Comparison of ENCODE assay signal across 10 mouse cellular contexts in the genomic region with DNA sequence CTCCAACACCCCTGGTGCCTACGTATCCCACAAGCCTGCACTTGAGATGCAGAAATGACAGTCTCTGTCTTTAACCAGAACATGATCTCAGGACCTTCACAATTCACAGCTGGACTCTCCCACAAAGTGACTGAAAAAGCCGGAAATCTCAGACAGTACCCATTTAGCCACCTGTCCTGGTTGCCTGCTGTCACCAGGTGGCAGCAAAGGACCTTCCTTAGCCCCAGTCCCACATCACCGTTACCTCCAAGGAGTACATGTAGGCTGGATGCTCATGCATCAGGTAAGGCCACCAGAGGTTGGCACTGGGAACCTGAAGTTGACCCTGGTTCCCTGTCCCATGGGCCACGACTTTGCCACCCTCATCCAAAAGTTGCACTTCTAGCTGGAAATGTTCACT. TPM values are rescaled to one million over a fixed set of nuclear protein-coding genes. Genes with fewer than 3 reads are reported as not detected.
DNase-seq lines count a peak whose midpoint lies in the region; ATAC-seq and TF ChIP-seq lines count a peak whose summit lies in the region.
"Had no signal": no experiment of that assay in that cellular context is flagged by ENCODE, and none has a peak within 500 bp of the region (broad histone marks: within the 10 kb centered on the region; RNA-seq: fewer than 3 reads in every experiment).

No protein-coding gene starts in this region.

- no peak overlapping the region for H3K27ac ChIP-seq in heart, embryonic 12.5 days (ENCODE audit: poor library complexity, severe bottlenecking)
- H3K27ac ChIP-seq in embryonic fibroblast, embryonic 13.5 days (ENCODE audit: insufficient read depth, low read length) = no peak overlapping the region
- no peak overlapping the region for H3K27ac ChIP-seq in layer of hippocampus, adult 2 months
- H3K27ac ChIP-seq in stomach, postnatal 0 days (replicated peaks) = no peak overlapping the region
- H3K27ac ChIP-seq: embryonic facial prominence, embryonic 13.5 days; midbrain, embryonic 12.5 days had no signal

- DNase-seq in heart, adult 8-10 months (ENCODE audit: low spot score) = peak; percentile 31
- peak; percentile 87 for DNase-seq in CD4-positive, CD25-positive, alpha-beta regulatory T cell, adult 2 months (ENCODE audit: low read depth, low spot score)
- peak; percentile 52 for DNase-seq in adrenal gland, postnatal 25 days
- peak; percentile 46 to 61 for DNase-seq in layer of hippocampus, adult 2 months (ENCODE audit: low spot score in 2 of 2)
- peak; percentile 79 for DNase-seq in stomach, postnatal 0 days (ENCODE audit: low spot score)

- no peak for ATAC-seq in heart, embryonic 12.5 days (ENCODE audit: insufficient number of reproducible peaks, low FRiP score)
- ATAC-seq in megakaryocyte progenitor cell, adult 5-6 weeks (replicated peaks; ENCODE audit: poor library complexity) = peak; percentile 41
- no peak for ATAC-seq in stomach, postnatal 0 days (ENCODE audit: low FRiP score, low TSS enrichment)

- peak; percentile 89; the same call in 1 of the 2 replicates for TF ChIP-seq CTCF in embryonic fibroblast, embryonic 13.5 days (IDR thresholded peaks at IDR 0.05; ENCODE audit: borderline replicate concordance, insufficient read depth, low read length)
- peak; percentile 87 for TF ChIP-seq CTCF in layer of hippocampus, adult 2 months (conservative IDR thresholded peaks at IDR 0.05)
- peak; percentile 94 for TF ChIP-seq CTCF in stomach, postnatal 0 days (IDR thresholded peaks at IDR 0.05; ENCODE audit: low read depth)

- H3K4me2 ChIP-seq in heart, embryonic 12.5 days = no peak overlapping the region
- no peak overlapping the region for H3K4me2 ChIP-seq in stomach, postnatal 0 days (replicated peaks; ENCODE audit: low read depth)
- H3K4me2 ChIP-seq: embryonic facial prominence, embryonic 13.5 days; midbrain, embryonic 12.5 days had no signal

- no peak for TF ChIP-seq EP300 in stomach, postnatal 0 days (optimal IDR thresholded peaks at IDR 0.05)

- WGBS in heart, embryonic 12.5 days = 27% methylated on average over 4 of the region's 4 CpGs
- WGBS in stomach, postnatal 0 days = 29% methylated on average over 4 of the region's 4 CpGs

- H3K36me3 ChIP-seq in heart, embryonic 12.5 days = peaks cover 18% of the 10 kb centered on the region
- H3K36me3 ChIP-seq in stomach, postnatal 0 days (ENCODE audit: control insufficient read depth, insufficient read depth, low read length) = no peaks in the 10 kb centered on the region; the same call in 1 of the 2 replicates
- H3K36me3 ChIP-seq: midbrain, embryonic 12.5 days had no signal

- no peak for TF ChIP-seq POLR2A in embryonic fibroblast, embryonic 13.5 days (IDR thresholded peaks at IDR 0.05; ENCODE audit: low read depth, low read length)

- H3K9ac ChIP-seq in heart, embryonic 12.5 days = no peak overlapping the region
- H3K9ac ChIP-seq in stomach, postnatal 0 days (ENCODE audit: low read length) = no peak overlapping the region
- H3K9ac ChIP-seq: embryonic facial prominence, embryonic 13.5 days; midbrain, embryonic 12.5 days had no signal

- H3K4me1 ChIP-seq in heart, embryonic 12.5 days (replicated peaks) = peaks cover 15% of the 10 kb centered on the region
- H3K4me1 ChIP-seq in embryonic fibroblast, embryonic 13.5 days (ENCODE audit: control insufficient read depth, insufficient read depth, low read length) = peaks cover 9% of the 10 kb centered on the region; the same call in 1 of the 2 replicates
- no peaks in the 10 kb centered on the region for H3K4me1 ChIP-seq in stomach, postnatal 0 days (replicated peaks; ENCODE audit: control insufficient read depth, insufficient read depth)

- no peak overlapping the region for H3K4me3 ChIP-seq in heart, embryonic 12.5 days
- H3K4me3 ChIP-seq in embryonic fibroblast, embryonic 13.5 days (ENCODE audit: insufficient read depth, low read length) = no peak overlapping the region
- no peak overlapping the region for H3K4me3 ChIP-seq in layer of hippocampus, adult 2 months
- no peak overlapping the region for H3K4me3 ChIP-seq in stomach, postnatal 0 days (ENCODE audit: low read depth, low read length)
- H3K4me3 ChIP-seq: embryonic facial prominence, embryonic 13.5 days; midbrain, embryonic 12.5 days had no signal

- no peaks in the 10 kb centered on the region for H3K9me3 ChIP-seq in heart, embryonic 12.5 days (replicated peaks)
- H3K9me3 ChIP-seq in stomach, postnatal 0 days (ENCODE audit: control insufficient read depth, low read length) = no peaks in the 10 kb centered on the region
- H3K9me3 ChIP-seq: embryonic facial prominence, embryonic 13.5 days had no signal

- H3K27me3 ChIP-seq in heart, embryonic 12.5 days (replicated peaks) = no peaks in the 10 kb centered on the region
- H3K27me3 ChIP-seq in stomach, postnatal 0 days (ENCODE audit: control insufficient read depth, insufficient read depth, low read length) = no peaks in the 10 kb centered on the region
- H3K27me3 ChIP-seq: embryonic facial prominence, embryonic 13.5 days; midbrain, embryonic 12.5 days had no signal

RNA-seq across cellular contexts. Expression of gene Gusb, which starts 3.8 kb away (rescaled TPM):
- total RNA-seq in heart, adult 8-10 months (2022) = 10 to 100 TPM; 11.7 to 14.2 (median 12.8) TPM
- 46.8 and 48.1 TPM in 2 replicates for polyA plus RNA-seq in heart, embryonic 12.5 days (2016; fragmentation: Nextera tagmentation; extraction: Ambion mirVana)
- total RNA-seq in adrenal gland, postnatal 25 days (2021) = 55.0 and 62.3 TPM in 2 replicates
- polyA plus RNA-seq in embryonic fibroblast, embryonic 13.5 days (2011; ENCODE audit: insufficient read length, low read depth, missing spikeins) = 43.4 and 49.9 TPM in 2 replicates
- 10 to 100 TPM; 10.9 to 11.4 TPM for total RNA-seq in layer of hippocampus, adult 2 months (2021)
- 137 and 148 TPM in 2 replicates for total RNA-seq in megakaryocyte progenitor cell, adult 5-6 weeks (2015)
- total RNA-seq in megakaryocyte progenitor cell, adult 5-6 weeks (2017) = 77.6 and 90.6 TPM in 2 replicates
- polyA plus RNA-seq in stomach, postnatal 0 days (2015; fragmentation: Nextera tagmentation; extraction: Ambion mirVana) = 32.0 and 33.9 TPM in 2 replicates

RNA-seq across cellular contexts. Expression of gene Asl, which starts 29.9 kb away (rescaled TPM):
- total RNA-seq in heart, adult 8-10 months (2022) = 1 to 10 TPM; 3.0 to 7.1 (median 6.3) TPM
- 15.7 and 19.1 TPM in 2 replicates for polyA plus RNA-seq in heart, embryonic 12.5 days (2016; fragmentation: Nextera tagmentation; extraction: Ambion mirVana)
- total RNA-seq in adrenal gland, postnatal 25 days (2021) = 116 and 167 TPM in 2 replicates
- polyA plus RNA-seq in embryonic fibroblast, embryonic 13.5 days (2011; ENCODE audit: insufficient read length, low read depth, missing spikeins) = 32.6 and 41.4 TPM in 2 replicates
- total RNA-seq in layer of hippocampus, adult 2 months (2021) = 10 to 100 TPM; 18.2 to 27.3 TPM
- 22.7 and 23.0 TPM in 2 replicates for total RNA-seq in megakaryocyte progenitor cell, adult 5-6 weeks (2015)
- 19.2 and 32.1 TPM in 2 replicates for total RNA-seq in megakaryocyte progenitor cell, adult 5-6 weeks (2017)
- polyA plus RNA-seq in stomach, postnatal 0 days (2015; fragmentation: Nextera tagmentation; extraction: Ambion mirVana) = 27.3 and 36.1 TPM in 2 replicates

RNA-seq across cellular contexts. Expression of gene Crcp, which starts 30.0 kb away (rescaled TPM):
- total RNA-seq in heart, adult 8-10 months (2022) = 10 to 100 TPM; 11.5 to 16.1 (median 14.5) TPM
- polyA plus RNA-seq in heart, embryonic 12.5 days (2016; fragmentation: Nextera tagmentation; extraction: Ambion mirVana) = 21.2 and 22.5 TPM in 2 replicates
- total RNA-seq in adrenal gland, postnatal 25 days (2021) = 43.9 and 48.0 TPM in 2 replicates
- polyA plus RNA-seq in embryonic fibroblast, embryonic 13.5 days (2011; ENCODE audit: insufficient read length, low read depth, missing spikeins) = 30.8 and 36.5 TPM in 2 replicates
- total RNA-seq in layer of hippocampus, adult 2 months (2021) = 10 to 100 TPM; 35.6 to 35.7 TPM
- total RNA-seq in megakaryocyte progenitor cell, adult 5-6 weeks (2015) = 39.3 and 40.3 TPM in 2 replicates
- 36.6 and 62.7 TPM in 2 replicates for total RNA-seq in megakaryocyte progenitor cell, adult 5-6 weeks (2017)
- polyA plus RNA-seq in stomach, postnatal 0 days (2015; fragmentation: Nextera tagmentation; extraction: Ambion mirVana) = 26.0 and 26.4 TPM in 2 replicates

RNA-seq across cellular contexts. Expression of gene Vkorc1l1, which starts 57.3 kb away (rescaled TPM):
- 10 to 100 TPM; 14.7 to 18.3 (median 17.0) TPM for total RNA-seq in heart, adult 8-10 months (2022)
- polyA plus RNA-seq in heart, embryonic 12.5 days (2016; fragmentation: Nextera tagmentation; extraction: Ambion mirVana) = 23.2 and 24.2 TPM in 2 replicates
- total RNA-seq in adrenal gland, postnatal 25 days (2021) = 27.7 and 30.8 TPM in 2 replicates
- 45.1 and 54.4 TPM in 2 replicates for polyA plus RNA-seq in embryonic fibroblast, embryonic 13.5 days (2011; ENCODE audit: insufficient read length, low read depth, missing spikeins)
- total RNA-seq in layer of hippocampus, adult 2 months (2021) = 10 to 100 TPM; 42.2 to 44.0 TPM
- total RNA-seq in megakaryocyte progenitor cell, adult 5-6 weeks (2015) = 60.1 and 72.6 TPM in 2 replicates
- 25.7 and 34.0 TPM in 2 replicates for total RNA-seq in megakaryocyte progenitor cell, adult 5-6 weeks (2017)
- 24.1 TPM in 2 replicates for polyA plus RNA-seq in stomach, postnatal 0 days (2015; fragmentation: Nextera tagmentation; extraction: Ambion mirVana)

Comparison
In these comparisons a context has a peak if more than half of its experiments do, and no peak if none do; other contexts are left out.
1. DNase-seq: peak in every context shown above with its lines; median percentile 87 in CD4-positive, CD25-positive, alpha-beta regulatory T cell, adult 2 months; 79 in stomach, postnatal 0 days; 54 in layer of hippocampus, adult 2 months; 52 in adrenal gland, postnatal 25 days; 31 in heart, adult 8-10 months.